Mouse (Mus musculus) stomach, embryonic 15.5 days (tissue): ENCODE results near the gene Dnmt3c. TPM values are rescaled to one million over a fixed set of nuclear protein-coding genes. Genes with fewer than 3 reads are reported as not detected.

Experiments used
- ATAC-seq: fragments of 200-750 bp; cut with Nextera tagmentation; 2 replicates; pipeline ENCODE4 v1.8.0; 2017; ENCODE audit warnings: low read depth, moderate number of reproducible peaks, moderate TSS enrichment; ENCODE audit not compliant: insufficient read depth, low FRiP score
- H3K27ac ChIP-seq: fragments of 300-500 bp; sonication (generic); 2 replicates; pipeline ENCODE4 v1.5.1; 2015; ENCODE audit warnings: mild to moderate bottlenecking, inconsistent platforms
- H3K27me3 ChIP-seq: fragments of 300-500 bp; sonication (generic); replicated peaks from 2 replicates; pipeline ENCODE4 v1.6.1; 2015; ENCODE audit warnings: inconsistent platforms
- H3K36me3 ChIP-seq: fragments of 300-500 bp; sonication (generic); 2 replicates; pipeline ENCODE4 v1.6.1; 2015; ENCODE audit warnings: inconsistent platforms
- H3K4me1 ChIP-seq: fragments of 300-500 bp; sonication (generic); 2 replicates; pipeline ENCODE4 v1.6.1; 2015; ENCODE audit warnings: inconsistent platforms
- H3K4me2 ChIP-seq: fragments of 300-500 bp; sonication (generic); 2 replicates; pipeline ENCODE4 v1.6.1; 2015; ENCODE audit warnings: mild to moderate bottlenecking, inconsistent platforms
- H3K4me3 ChIP-seq: fragments of 300-500 bp; sonication (generic); replicated peaks from 2 replicates; pipeline ENCODE4 v1.5.1; 2015; ENCODE audit warnings: inconsistent platforms
- H3K9ac ChIP-seq: fragments of 300-500 bp; sonication (generic); 2 replicates; pipeline ENCODE4 v1.6.1; 2015; ENCODE audit warnings: inconsistent platforms
- H3K9me3 ChIP-seq: fragments of 300-500 bp; sonication (generic); 2 replicates; pipeline ENCODE4 v1.6.1; 2016; ENCODE audit warnings: inconsistent platforms
- WGBS: fragments of 180-500 bp; shearing (Covaris S2); methylation state at CpG from one replicate; pipeline ENCODE4 v1.1.7; 2015; 5-methylcytosine and 5-hydroxymethylcytosine counted together
- polyA plus RNA-seq: library from polyadenylated mRNA; unstranded; fragments of >200 nt; fragmentation: Nextera tagmentation; extraction: Ambion mirVana; gene quantifications from 2 replicates; pipeline ENCODE4 v1.2.1, GENCODE M21; 2015

The Dnmt3c gene
- polyA plus RNA-seq, 1 experiment from 2014 or later: 0.06 TPM

DNA sequence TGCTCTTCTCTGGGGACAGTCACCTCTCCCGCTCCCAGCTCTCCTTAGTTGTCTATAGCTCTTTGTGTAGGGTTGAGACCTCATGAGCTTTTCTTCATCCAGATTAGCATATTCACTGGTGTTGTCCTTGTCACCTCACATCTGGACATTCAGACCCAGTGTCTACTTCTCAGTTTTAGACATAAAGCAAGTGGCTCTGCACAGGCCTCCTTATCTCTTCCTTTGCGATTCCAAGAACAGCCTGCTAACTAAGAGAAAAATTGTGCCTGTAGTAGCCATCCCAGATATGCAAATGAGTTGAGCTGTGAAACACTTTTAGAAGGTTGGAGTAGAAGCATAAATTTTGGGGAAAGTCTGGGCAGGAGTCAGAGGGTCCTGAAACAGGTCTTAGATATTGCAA, 28.0 kb downstream of the Dnmt3c start:
- Histone ChIP-seq H3K4me1 (no peaks in the 10 kb centered on the region), H3K36me3 (no peaks in the 10 kb centered on the region), H3K4me2 (no peak overlapping the region), H3K9ac (no peak overlapping the region), H3K4me3 (no peak overlapping the region), H3K27ac (no peak overlapping the region), H3K9me3 (no peaks in the 10 kb centered on the region), H3K27me3 (no peaks in the 10 kb centered on the region)
- ATAC-seq: no peak
- 80% methylated on average over 2 of the region's 2 CpGs for WGBS

DNA sequence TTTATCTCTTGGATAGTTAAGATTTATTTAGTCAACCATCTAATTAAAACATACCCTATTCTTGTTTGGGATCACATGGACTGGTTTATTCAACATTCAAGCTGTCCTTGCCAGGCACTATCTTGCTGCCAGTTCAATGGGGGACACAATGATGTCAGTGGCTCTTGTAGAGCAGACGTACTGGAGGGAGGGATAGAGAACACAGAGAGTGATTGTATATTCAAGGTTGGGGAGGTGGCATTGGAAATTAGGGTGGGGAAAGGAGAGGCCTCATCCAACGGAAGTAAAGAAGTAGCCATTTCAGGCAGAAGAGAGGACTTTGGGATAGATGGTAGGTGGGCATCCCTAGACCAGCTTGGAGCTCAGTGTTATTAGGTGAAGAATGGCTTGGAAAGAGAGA, 28.4 kb downstream of the Dnmt3c start:
- no peak overlapping the region for H3K9ac ChIP-seq
- no peak overlapping the region for H3K27ac ChIP-seq
- no peak overlapping the region for H3K4me2 ChIP-seq
- no peaks in the 10 kb centered on the region for H3K36me3 ChIP-seq
- no peaks in the 10 kb centered on the region for H3K9me3 ChIP-seq
- ATAC-seq: no peak
- no peaks in the 10 kb centered on the region for H3K4me1 ChIP-seq
- H3K27me3 ChIP-seq: no peaks in the 10 kb centered on the region
- WGBS: 70% methylated on average over 2 of the region's 2 CpGs
- no peak overlapping the region for H3K4me3 ChIP-seq

DNA sequence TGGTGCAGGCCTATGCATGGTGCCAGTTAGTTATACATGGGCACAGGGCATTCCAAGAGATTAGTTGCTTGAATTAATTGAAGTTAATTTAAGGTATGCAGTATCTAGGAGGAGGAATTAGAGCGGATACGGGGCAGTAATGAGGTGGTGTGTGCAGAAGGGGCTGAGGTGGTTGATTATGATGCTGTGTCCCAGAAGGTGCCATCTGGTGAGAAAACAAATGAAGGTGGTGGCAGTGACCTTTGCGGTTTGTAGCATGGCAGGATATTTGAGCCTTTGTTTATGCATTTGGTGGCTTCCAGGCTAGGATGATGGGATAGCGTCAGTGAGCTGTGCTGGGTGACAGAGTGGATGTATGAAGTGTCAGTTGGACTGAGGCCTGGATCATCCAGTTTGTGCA, 28.8 kb downstream of the Dnmt3c start:
- no peaks in the 10 kb centered on the region for H3K9me3 ChIP-seq
- 84% methylated on average over 4 of the region's 4 CpGs for WGBS

DNA sequence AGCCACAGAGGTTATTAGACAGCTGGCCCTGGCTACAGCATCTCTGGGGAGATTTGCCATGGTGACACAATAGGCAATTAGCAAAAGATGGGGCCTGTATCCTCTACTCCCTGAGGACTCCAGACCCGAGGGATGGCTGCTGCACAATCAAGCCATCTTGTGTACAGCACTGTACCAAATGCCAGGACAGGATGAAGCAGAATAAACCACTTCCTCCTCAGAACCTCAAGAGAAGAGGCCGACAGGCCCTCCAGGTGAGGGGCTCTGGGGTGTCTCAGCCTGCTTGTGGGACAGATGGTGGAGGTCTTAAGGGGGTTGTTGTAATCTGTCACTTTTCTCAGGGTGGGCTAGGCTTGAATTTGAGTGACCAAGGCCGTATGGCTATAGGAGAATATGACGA, 37.6 kb downstream of the Dnmt3c start:
- H3K4me3 ChIP-seq: no peak overlapping the region
- H3K9ac ChIP-seq: no peak overlapping the region
- no peaks in the 10 kb centered on the region for H3K36me3 ChIP-seq
- H3K27ac ChIP-seq: no peak overlapping the region
- no peaks in the 10 kb centered on the region for H3K9me3 ChIP-seq
- H3K27me3 ChIP-seq: no peaks in the 10 kb centered on the region
- H3K4me1 ChIP-seq: no peaks in the 10 kb centered on the region
- no peak overlapping the region for H3K4me2 ChIP-seq
- no peak for ATAC-seq
- WGBS: 77% methylated on average over 4 of the region's 4 CpGs

More for the DNA sequence above, 28.8 kb downstream of the Dnmt3c start:
- no peak for ATAC-seq
- Histone ChIP-seq H3K9ac (no peak overlapping the region), H3K27ac (no peak overlapping the region), H3K4me1 (no peaks in the 10 kb centered on the region), H3K4me3 (no peak overlapping the region), H3K4me2 (no peak overlapping the region), H3K27me3 (no peaks in the 10 kb centered on the region), H3K36me3 (no peaks in the 10 kb centered on the region)

DNA sequence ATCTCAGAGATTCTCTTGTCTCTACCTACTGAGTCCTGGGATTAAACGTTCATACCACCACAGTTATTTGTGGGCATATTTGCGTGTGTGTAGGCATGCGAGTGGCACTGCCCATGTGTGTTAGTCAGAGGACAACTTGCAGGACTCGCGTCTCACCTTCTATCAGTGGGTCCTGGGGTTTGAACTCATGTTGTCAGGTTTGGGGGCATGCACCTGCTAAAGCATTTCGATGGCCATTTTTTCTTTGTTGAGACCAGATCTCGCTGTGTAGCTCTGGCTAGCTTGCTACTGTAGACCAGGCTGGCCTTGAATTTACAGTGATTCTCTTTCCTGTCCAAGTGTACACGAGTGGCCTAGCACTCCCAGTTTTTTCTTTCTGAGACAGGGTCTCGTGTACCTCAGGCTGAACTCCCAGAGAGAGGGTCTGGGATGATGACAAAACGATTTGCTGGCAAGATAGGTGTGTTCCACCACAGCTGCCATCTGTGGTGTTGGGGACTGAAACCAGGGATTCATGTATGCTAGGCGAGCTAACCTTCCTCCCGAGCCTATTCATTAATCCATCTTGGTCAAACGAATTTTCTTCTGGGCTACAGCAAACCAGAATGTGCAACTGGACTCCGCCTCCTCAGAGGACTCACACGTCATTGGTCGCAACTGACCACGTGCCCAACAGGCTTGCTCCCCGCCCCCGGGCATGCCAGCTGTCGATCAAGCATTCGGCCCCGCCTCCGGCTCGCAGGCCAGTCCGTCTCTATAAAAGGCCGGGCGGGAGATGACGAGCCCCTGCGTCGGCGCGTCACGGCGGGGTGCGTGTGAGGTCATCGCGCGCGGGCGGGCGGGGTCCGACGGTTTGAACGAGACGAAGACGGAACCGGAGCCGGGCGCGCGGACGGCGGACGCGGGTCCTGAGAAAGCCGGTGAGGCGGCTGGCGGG, 44.3 kb downstream of the Dnmt3c start, which contains the start of gene Mapre1:
TSS of gene Mapre1 (plus strand) at position 775 of the 937 bp plus-strand sequence.
- Histone ChIP-seq H3K27me3 (no peaks in the 10 kb centered on the region), H3K36me3 (no peaks in the 10 kb centered on the region), H3K4me3 (peak within 1 kb of the TSS; percentile 87), H3K4me1 (peaks cover 14% of the 10 kb centered on the region; the same call in 1 of the 2 replicates), H3K4me2 (peak within 1 kb of the TSS; percentile 72), H3K9ac (peak within 1 kb of the TSS; percentile 90), H3K27ac (peak within 1 kb of the TSS; percentile 95), H3K9me3 (no peaks in the 10 kb centered on the region)
- ATAC-seq: peak; percentile 98
- WGBS: 11% methylated on average over 56 of the region's 58 CpGs

DNA sequence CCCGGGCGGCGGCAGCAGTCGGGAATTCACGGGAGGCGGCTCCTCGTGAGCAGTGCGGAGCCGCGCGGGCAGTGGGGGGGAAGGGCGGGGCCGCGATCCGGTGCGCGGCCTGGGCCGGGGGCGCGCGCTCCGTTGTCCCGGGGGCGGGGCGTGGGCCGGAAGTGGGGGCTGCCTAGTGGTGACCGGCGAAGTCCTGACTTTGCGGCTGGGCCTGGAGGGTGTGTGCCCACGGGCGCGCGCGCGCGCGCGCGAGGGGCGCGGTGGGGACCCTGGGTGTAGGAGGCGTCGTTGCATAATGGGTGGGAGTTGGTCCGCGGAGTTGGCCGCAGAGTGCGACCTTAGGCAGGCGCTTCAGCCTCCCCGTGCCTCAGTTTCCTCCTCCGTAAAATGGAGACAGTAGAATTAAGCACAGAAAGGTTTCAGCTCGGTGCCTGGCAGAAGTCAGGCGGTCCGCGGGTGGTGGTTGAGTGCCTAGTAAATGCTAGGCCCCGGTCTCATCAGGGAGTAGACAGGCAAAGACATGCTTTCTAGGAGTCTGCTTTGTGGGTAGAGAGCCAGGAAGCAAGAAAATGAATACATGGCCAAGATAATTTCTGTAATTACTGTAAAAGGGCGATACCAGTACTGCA, 45.1 kb downstream of the Dnmt3c start:
- ATAC-seq: peak; percentile 79
- Histone ChIP-seq H3K4me1 (peaks cover 14% of the 10 kb centered on the region; the same call in 1 of the 2 replicates), H3K27me3 (no peaks in the 10 kb centered on the region), H3K36me3 (0 out of 2 replicates have a peak, but pooled peaks cover 2% of the 10 kb centered on the region), H3K4me2 (peak overlapping the region; percentile 72), H3K9ac (peak overlapping the region; percentile 90), H3K4me3 (peak overlapping the region; percentile 87), H3K9me3 (no peaks in the 10 kb centered on the region), H3K27ac (peak overlapping the region; percentile 95)
- WGBS: 2% methylated on average over 40 of the region's 56 CpGs

DNA sequence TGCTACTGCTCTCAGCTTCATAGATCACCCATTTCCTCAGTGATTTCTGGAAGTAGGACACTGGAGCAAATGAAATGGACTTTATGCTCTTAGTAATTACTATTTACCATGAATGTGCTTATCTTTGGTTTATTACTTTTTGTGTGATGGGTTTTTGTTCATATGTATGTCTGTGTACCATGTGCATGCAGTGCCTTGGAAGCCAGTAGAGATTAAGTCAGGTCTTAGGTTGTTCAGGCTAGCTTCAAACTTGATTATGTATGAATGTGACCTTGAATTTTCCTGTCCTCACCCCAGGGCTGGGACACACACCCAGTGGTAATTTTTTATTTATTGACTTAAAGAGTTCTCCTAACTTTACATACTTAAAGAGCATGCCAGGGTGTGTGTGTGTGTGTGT, 51.5 kb downstream of the Dnmt3c start:
- H3K9me3 ChIP-seq: no peaks in the 10 kb centered on the region
- H3K4me2 ChIP-seq: no peak overlapping the region
- H3K27me3 ChIP-seq: no peaks in the 10 kb centered on the region
- no peak overlapping the region for H3K27ac ChIP-seq
- 0 out of 2 replicates have a peak, but pooled peaks cover 4% of the 10 kb centered on the region for H3K4me1 ChIP-seq
- H3K4me3 ChIP-seq: no peak overlapping the region
- no peak overlapping the region for H3K9ac ChIP-seq
- H3K36me3 ChIP-seq: peaks cover 21% of the 10 kb centered on the region
- ATAC-seq: no peak

DNA sequence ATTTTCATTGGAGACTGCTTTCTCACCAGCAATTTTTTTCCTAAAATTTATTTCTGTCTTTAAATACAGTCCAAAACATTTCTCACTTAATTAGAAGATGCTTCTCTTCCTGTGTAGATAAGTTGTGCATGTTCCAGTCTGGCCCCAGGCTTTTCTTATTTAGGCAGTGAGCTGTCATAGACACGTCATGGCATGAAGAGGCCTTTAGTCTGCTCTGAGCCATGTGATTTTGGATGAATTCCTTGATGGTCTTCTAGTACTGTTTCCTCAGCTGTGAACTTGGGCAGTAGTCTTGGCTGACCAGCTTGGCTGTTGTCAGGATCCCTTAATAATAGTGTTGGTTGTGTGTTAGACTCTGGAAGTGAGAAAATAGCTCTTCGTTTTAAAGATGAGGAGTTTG, 53.9 kb downstream of the Dnmt3c start:
- 81% methylated on average over 2 of the region's 2 CpGs for WGBS
- ATAC-seq: no peak
- no peaks in the 10 kb centered on the region for H3K27me3 ChIP-seq
- H3K4me1 ChIP-seq: no peaks in the 10 kb centered on the region
- peaks cover 21% of the 10 kb centered on the region for H3K36me3 ChIP-seq
- H3K4me2 ChIP-seq: no peak overlapping the region
- no peak overlapping the region for H3K4me3 ChIP-seq
- H3K27ac ChIP-seq: no peak overlapping the region
- H3K9ac ChIP-seq: no peak overlapping the region
- H3K9me3 ChIP-seq: no peaks in the 10 kb centered on the region

DNA sequence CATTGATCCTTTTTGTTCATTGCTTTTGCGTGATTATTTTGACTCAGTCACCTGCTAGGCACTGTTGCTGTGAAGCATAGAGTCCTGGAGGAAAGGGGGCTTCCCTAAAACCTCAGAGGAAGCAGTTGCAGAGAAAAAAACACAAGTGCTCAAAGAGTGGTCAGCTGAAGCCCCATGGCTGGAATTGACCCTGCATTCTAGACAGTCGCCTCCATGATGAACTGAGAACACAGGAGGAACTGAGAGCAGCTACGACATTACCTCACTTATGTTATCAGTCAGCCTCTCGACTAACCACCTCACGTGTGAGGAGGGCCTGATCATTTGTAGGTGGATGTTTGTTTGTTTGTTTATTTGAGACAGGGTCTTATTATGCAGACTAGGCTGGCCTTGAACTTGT, 65.7 kb downstream of the Dnmt3c start:
- H3K27ac ChIP-seq: no peak overlapping the region
- 88% methylated on average over 5 of the region's 5 CpGs for WGBS
- peaks cover 39% of the 10 kb centered on the region for H3K36me3 ChIP-seq
- H3K4me2 ChIP-seq: no peak overlapping the region
- H3K4me3 ChIP-seq: no peak overlapping the region
- no peak for ATAC-seq
- H3K4me1 ChIP-seq: no peaks in the 10 kb centered on the region
- no peaks in the 10 kb centered on the region for H3K27me3 ChIP-seq
- H3K9me3 ChIP-seq: no peaks in the 10 kb centered on the region
- no peak overlapping the region for H3K9ac ChIP-seq

DNA sequence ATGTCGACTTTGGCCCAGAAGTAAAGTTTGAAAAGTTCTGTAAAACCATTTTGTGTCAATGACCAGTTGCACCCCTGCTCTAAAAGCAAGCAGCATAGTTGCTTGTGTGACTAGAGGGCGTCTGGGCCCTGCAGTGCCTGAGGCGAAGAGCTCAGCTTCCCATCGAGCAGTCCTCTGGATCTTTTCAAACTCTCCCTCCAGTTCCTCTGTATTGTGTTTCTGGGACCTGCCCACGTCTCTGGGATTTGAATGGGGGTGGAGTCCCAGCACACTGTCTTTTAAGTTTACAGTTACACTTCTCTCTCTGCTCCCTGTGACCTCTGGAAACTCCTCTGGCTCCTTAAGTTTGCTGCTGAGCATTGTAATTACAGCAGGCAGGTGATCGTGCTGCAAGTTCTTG, 71.0 kb downstream of the Dnmt3c start:
- WGBS: 58% methylated on average over 6 of the region's 6 CpGs
- H3K9ac ChIP-seq: no peak overlapping the region
- no peak overlapping the region for H3K4me2 ChIP-seq
- no peaks in the 10 kb centered on the region for H3K4me1 ChIP-seq
- H3K27me3 ChIP-seq: no peaks in the 10 kb centered on the region
- H3K4me3 ChIP-seq: no peak overlapping the region
- H3K27ac ChIP-seq: no peak overlapping the region
- H3K36me3 ChIP-seq: peaks cover 19% of the 10 kb centered on the region
- ATAC-seq: no peak
- no peaks in the 10 kb centered on the region for H3K9me3 ChIP-seq

DNA sequence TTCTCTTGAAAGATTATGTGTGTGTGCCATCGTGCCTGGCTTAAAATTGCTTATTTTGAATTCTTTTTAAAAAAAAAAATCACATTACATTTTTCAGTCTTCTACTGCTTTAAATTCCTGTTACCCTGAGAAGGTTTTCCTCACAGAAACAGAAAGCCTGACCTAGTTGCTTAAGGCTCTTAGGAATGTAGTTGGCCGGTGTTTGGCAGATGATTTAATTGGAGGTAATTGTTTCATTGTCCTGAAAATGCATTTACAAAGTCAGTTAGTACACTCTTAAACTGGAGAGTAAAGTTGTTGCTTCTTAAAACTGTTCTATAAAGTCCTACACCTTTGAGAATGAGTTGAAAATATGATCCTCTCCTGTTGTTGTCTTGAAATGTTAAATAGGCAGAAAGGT, 72.4 kb downstream of the Dnmt3c start:
- Histone ChIP-seq H3K27me3 (no peaks in the 10 kb centered on the region), H3K4me3 (no peak overlapping the region), H3K36me3 (peaks cover 23% of the 10 kb centered on the region), H3K9me3 (no peaks in the 10 kb centered on the region), H3K4me1 (no peaks in the 10 kb centered on the region), H3K9ac (no peak overlapping the region), H3K4me2 (no peak overlapping the region), H3K27ac (no peak overlapping the region)
- 84% methylated on average over 2 of the region's 2 CpGs for WGBS
- ATAC-seq: no peak

DNA sequence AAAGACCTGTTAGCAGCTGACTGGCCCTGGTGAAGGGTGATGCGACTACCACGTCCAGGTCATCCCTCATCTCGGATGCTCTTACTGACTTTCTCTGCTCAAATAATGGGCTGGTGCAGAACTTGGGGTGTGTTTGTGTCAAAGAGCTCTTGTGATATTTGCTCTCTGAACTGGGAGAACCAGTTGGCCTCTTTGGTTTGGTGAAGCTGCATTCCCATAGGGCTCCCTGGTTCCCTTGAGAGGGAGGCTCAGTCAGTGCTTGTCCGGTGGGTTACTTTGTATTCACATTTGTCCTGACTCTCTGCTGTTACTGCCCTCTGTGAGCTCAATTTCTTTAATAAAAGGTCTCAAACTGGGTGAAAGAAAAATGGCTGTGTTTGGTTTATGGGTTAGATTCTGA, 76.5 kb downstream of the Dnmt3c start:
- no peak overlapping the region for H3K27ac ChIP-seq
- ATAC-seq: no peak
- no peak overlapping the region for H3K4me2 ChIP-seq
- H3K4me3 ChIP-seq: no peak overlapping the region
- no peaks in the 10 kb centered on the region for H3K4me1 ChIP-seq
- 0 out of 2 replicates have a peak, but pooled peaks cover 5% of the 10 kb centered on the region for H3K36me3 ChIP-seq
- H3K9ac ChIP-seq: no peak overlapping the region
- H3K9me3 ChIP-seq: no peaks in the 10 kb centered on the region
- no peaks in the 10 kb centered on the region for H3K27me3 ChIP-seq
- WGBS: 78% methylated on average over 4 of the region's 4 CpGs
